Mouse (Mus musculus) cortical plate, adult 2 months (tissue): ENCODE data around the gene Gin1.

Source experiments
- CTCF ChIP-seq: fragments of 200-500 bp; IDR thresholded peaks from 2 replicates; pipeline ENCODE4 v1.5.1; 2011; ENCODE audit warnings: mild to moderate bottlenecking, control low read depth, low read length; ENCODE audit not compliant: insufficient read depth; ENCODE audit errors: extremely low read depth
- POLR2A ChIP-seq: fragments of 200-500 bp; IDR thresholded peaks from 2 replicates; pipeline ENCODE4 v1.6.1; 2011; ENCODE audit warnings: mild to moderate bottlenecking, low read length, control low read depth; ENCODE audit not compliant: insufficient read depth; ENCODE audit errors: extremely low read depth

DNA sequence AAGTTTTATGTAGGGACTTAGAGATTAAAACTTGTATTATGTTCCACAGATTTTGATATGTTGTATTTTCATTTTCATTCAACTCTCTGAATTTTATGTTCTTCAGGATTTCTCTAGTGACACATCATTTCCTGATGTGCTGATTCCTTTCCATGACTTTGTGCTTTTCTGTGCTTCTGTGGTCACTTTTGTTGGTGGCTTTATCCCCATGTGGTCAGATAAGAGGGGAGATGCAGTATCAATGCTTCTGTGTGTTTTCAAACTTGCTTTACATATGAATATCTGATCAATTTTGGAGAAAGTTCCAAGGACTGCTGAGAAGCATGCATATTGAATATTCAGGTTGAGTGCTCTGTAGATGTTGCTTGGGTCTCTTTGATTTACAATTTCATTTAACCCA lies 34.5 kb downstream of the Gin1 start:
- TF ChIP-seq POLR2A = no peak
- no peak for TF ChIP-seq CTCF
